ENCODE assay signal across 13 mouse cellular contexts in genomic region chr6:127440416-127441104, GRCm38 (mm10). TPM values are rescaled to one million over a fixed set of nuclear protein-coding genes. Genes with fewer than 3 reads are reported as not detected.
DNase-seq lines count a peak whose midpoint lies in the region; ATAC-seq lines count a peak whose summit lies in the region.
"Had no signal": no experiment of that assay in that cellular context is flagged by ENCODE, and none has a peak within 500 bp of the region (broad histone marks: within the 10 kb centered on the region; RNA-seq: fewer than 3 reads in every experiment).

No protein-coding gene starts in this region.

- H3K9me3 ChIP-seq in hindbrain, embryonic 10.5 days = no peaks in the 10 kb centered on the region
- H3K9me3 ChIP-seq: embryonic facial prominence, embryonic 13.5 days had no signal

- ATAC-seq in CD4-positive, CD25-positive, alpha-beta regulatory T cell, adult 4 months = no peak

- no peak overlapping the region; the same call in 1 of the 2 replicates for H3K4me3 ChIP-seq in hindbrain, embryonic 10.5 days
- H3K4me3 ChIP-seq: embryonic facial prominence, embryonic 13.5 days; myocyte had no signal

- H3K27me3 ChIP-seq in hindbrain, embryonic 10.5 days (ENCODE audit: insufficient read depth, poor library complexity, severe bottlenecking) = peaks cover 10% of the 10 kb centered on the region; the same call in 1 of the 2 replicates
- H3K27me3 ChIP-seq: embryonic facial prominence, embryonic 13.5 days had no signal

- no peaks in the 10 kb centered on the region for H3K36me3 ChIP-seq in hindbrain, embryonic 10.5 days
- H3K36me3 ChIP-seq: embryonic facial prominence, embryonic 13.5 days had no signal

- H3K27ac ChIP-seq in hindbrain, embryonic 10.5 days = peak overlapping the region; percentile 51; the same call in 1 of the 2 replicates
- H3K27ac ChIP-seq: embryonic facial prominence, embryonic 13.5 days had no signal

- intact Hi-C loops in left cerebral cortex, postnatal 25 days (cut with DNase I) = loop anchor here (5.0 kb wide), 1 partner anchor 63 kb away; no protein-coding TSS in a partner anchor

- 42% methylated on average over 14 of the region's 14 CpGs for WGBS in hindbrain, embryonic 10.5 days

- peak; percentile 69 for DNase-seq in embryo, embryonic 10 days (ENCODE audit: low spot score)
- DNase-seq in embryo, embryonic 9.5 days (ENCODE audit: extremely low spot score) = no peak
- DNase-seq in hindbrain, embryonic 10.5 days (ENCODE audit: low spot score) = no peak
- peak; percentile 56 to 57 for DNase-seq in left cerebral cortex, postnatal 25 days (ENCODE audit: low spot score in 2 of 2)
- DNase-seq in right cerebral cortex, adult 18-20 months = peak; percentile 20
- DNase-seq in adrenal gland, adult 18-20 months (ENCODE audit: low spot score in 2 of 2) = no peak
- DNase-seq in thymus, postnatal 0 days (ENCODE audit: low spot score) = no peak
- DNase-seq: heart, postnatal 14 days; liver; thymus, adult 18-20 months had no signal

- peaks cover 45% of the 10 kb centered on the region for H3K4me1 ChIP-seq in hindbrain, embryonic 10.5 days (replicated peaks)
- H3K4me1 ChIP-seq: embryonic facial prominence, embryonic 13.5 days had no signal

RNA-seq across cellular contexts. Expression of gene Parp11, which starts 6.1 kb away (rescaled TPM):
- 35.7 and 43.6 TPM in 2 replicates for polyA plus RNA-seq in hindbrain, embryonic 10.5 days (2016; fragmentation: Nextera tagmentation; extraction: Ambion mirVana)
- 10 to 100 TPM; 29.8 to 33.1 TPM for total RNA-seq in left cerebral cortex, postnatal 25 days (2021)
- 10 to 100 TPM; 17.0 to 18.1 TPM for total RNA-seq in adrenal gland, adult 18-20 months (2021)
- polyA plus RNA-seq in thymus, postnatal 0 days (2015; fragmentation: Nextera tagmentation; extraction: Ambion mirVana) = 50.7 and 54.9 TPM in 2 replicates
- polyA plus RNA-seq in CD4-positive, CD25-positive, alpha-beta regulatory T cell, adult 4 months (2017; shearing (Covaris generic)) = 10 to 100 TPM; 68.1 to 69.0 TPM

Comparison
In these comparisons a context has a peak if more than half of its experiments do, and no peak if none do; other contexts are left out.
1. DNase-seq: peak in embryo, embryonic 10 days (single experiment), left cerebral cortex, postnatal 25 days (2 of 2) and right cerebral cortex, adult 18-20 months (single experiment); none in embryo, embryonic 9.5 days (single experiment), hindbrain, embryonic 10.5 days (single experiment), adrenal gland, adult 18-20 months (0 of 2) and thymus, postnatal 0 days (single experiment).